Mouse (Mus musculus): ENCODE data around the gene Nosip.

DNA sequence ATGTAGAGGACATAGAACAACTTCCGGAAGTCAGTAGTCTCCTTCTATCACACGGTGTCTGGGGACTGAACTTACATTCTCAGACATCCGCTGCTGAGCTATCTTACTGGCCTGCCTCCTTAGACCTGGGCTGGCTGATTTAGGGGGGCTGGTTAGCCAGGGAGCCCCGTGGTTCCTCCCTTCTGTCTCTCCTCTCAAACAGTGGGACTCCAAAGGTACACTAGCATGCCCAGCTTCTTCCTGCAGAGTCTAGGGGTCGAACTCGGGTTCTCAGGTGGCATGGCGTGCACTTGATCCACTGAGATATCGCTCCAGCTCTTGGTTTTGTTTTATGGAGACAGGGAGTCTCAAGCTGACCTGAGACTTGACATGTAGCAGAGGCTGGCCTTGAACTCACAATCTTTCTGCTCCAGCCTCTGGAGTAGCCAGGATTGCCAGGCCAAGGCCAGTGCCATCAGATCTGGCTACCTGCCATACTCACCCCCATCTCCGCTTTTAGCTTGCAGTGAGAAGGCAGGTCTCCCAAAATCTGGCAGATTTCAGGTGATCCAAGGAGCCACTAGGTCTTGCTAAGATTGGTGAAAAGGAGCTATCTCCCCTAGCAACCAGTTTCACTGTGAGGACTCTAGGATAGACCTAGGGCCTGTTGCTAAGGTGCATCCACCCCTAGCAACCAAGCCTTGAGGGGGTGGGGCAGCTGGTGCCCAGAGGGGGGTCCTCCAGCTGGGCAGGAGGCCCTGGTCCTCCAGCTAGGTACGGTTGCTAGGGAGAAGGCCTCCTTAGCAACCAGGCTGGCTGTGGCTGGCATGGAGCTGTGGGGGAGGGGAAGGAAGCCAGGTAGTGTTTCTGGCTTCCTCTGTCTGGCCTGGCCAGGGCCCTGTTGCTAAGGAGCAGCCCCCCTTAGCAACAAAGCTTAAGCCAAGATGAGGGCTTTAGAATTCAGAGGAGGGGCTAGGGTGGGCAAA is 3.3 kb upstream of the Nosip start:
- TF ChIP-seq HCFC1 (IDR thresholded peaks at IDR 0.05; ENCODE audit: low read depth, low read length) (no peak), CTCF (conservative IDR thresholded peaks at IDR 0.05 in 1 of 2, IDR thresholded peaks at IDR 0.05 in 1 of 2; ENCODE audit: low read depth in 2 of 2, low read length in 2 of 2) (no peak), ELF1 (IDR thresholded peaks at IDR 0.05; ENCODE audit: low read depth, low read length) (no peak), NELFE (IDR thresholded peaks at IDR 0.05; ENCODE audit: low read depth, low read length) (no peak), MEF2A (IDR thresholded peaks at IDR 0.05; ENCODE audit: borderline replicate concordance, low read depth, low read length) (no peak), BHLHE40 (IDR thresholded peaks at IDR 0.05; ENCODE audit: low read depth, low read length) (no peak), NRF1 (IDR thresholded peaks at IDR 0.05; ENCODE audit: low read depth, low read length) (no peak), MAFK (IDR thresholded peaks at IDR 0.05; ENCODE audit: insufficient replicate concordance, low read length) (no peak), RCOR1 (conservative IDR thresholded peaks at IDR 0.05; ENCODE audit: low read depth, low read length) (no peak)

Data from CH12.LX (cell line).